Comparison of ENCODE assay signal across 8 mouse cellular contexts in the genomic region with DNA sequence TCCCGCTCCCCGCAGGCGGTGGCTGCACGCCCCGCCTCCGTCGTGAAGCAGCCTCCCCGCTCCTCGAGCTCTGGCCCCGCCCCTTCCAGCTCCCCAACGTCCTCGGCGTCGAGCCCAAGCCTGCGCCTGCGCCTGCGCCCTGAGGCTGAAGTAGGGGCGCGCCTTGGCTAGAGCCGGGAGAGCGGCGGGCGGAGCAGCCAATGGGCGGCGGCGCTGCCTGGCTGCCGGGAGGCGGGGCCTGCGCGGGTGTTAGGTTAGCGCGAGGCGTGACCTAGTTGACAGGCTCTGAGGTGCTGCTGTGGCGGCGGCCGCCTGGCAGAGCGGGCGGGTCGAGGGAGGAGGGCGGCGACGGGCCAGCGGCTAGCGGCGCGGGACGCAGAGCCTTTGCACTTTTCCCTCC. TPM values are rescaled to one million over a fixed set of nuclear protein-coding genes. Genes with fewer than 3 reads are reported as not detected.
DNase-seq lines count a peak whose midpoint lies in the region; ATAC-seq lines count a peak whose summit lies in the region.

Gene Macrod2 (plus strand): TSS at position 131 of the 400 bp plus-strand sequence.

- peak within 1 kb of the TSS; percentile 71 for H3K4me3 ChIP-seq in hindbrain, embryonic 15.5 days

- H3K4me1 ChIP-seq in hindbrain, embryonic 15.5 days (replicated peaks) = peaks cover 14% of the 10 kb centered on the region

- ATAC-seq in activated CD4-positive, CD25-positive, alpha-beta regulatory T cell, adult 4 months = peak; percentile 88
- ATAC-seq in common myeloid progenitor, adult 5-6 weeks (replicated peaks; ENCODE audit: low read depth, poor library complexity, severe bottlenecking) = peak; percentile 96
- peak; percentile 99 for ATAC-seq in hindbrain, embryonic 15.5 days (ENCODE audit: low FRiP score, low read depth)

- H3K9me3 ChIP-seq in hindbrain, embryonic 15.5 days = no peaks in the 10 kb centered on the region

- WGBS in hindbrain, embryonic 15.5 days = 0% methylated on average over 39 of the region's 47 CpGs

- no peaks in the 10 kb centered on the region for H3K36me3 ChIP-seq in hindbrain, embryonic 15.5 days

- H3K4me2 ChIP-seq in hindbrain, embryonic 15.5 days = peak within 1 kb of the TSS; percentile 59

- no peaks in the 10 kb centered on the region for H3K27me3 ChIP-seq in hindbrain, embryonic 15.5 days

- DNase-seq in gastrocnemius, adult 18-20 months (ENCODE audit: low spot score) = peak; percentile 99
- DNase-seq in layer of hippocampus, postnatal 36 days = peak; percentile 98 to 99
- DNase-seq in lung, postnatal 25 days (ENCODE audit: low spot score) = peak; percentile 97
- DNase-seq in retina, embryonic 14.5 days (ENCODE audit: low spot score) = peak; percentile 99
- peak; percentile 93 to 97 for DNase-seq in thymus, postnatal 36 days

- H3K27ac ChIP-seq in hindbrain, embryonic 15.5 days (replicated peaks) = peak within 1 kb of the TSS; percentile 83

- H3K9ac ChIP-seq in hindbrain, embryonic 15.5 days = peak within 1 kb of the TSS; percentile 61

RNA-seq across cellular contexts. Expression of gene Macrod2, which starts in this region (rescaled TPM):
- polyA plus RNA-seq in activated CD4-positive, CD25-positive, alpha-beta regulatory T cell, adult 4 months (2017; shearing (Covaris generic)) = under 1 TPM in 1 of 2 experiments, not detected in 1; 0.71 TPM
- 10.0 and 12.1 TPM in 2 replicates for total RNA-seq in common myeloid progenitor, adult 5-6 weeks (2017)
- total RNA-seq in gastrocnemius, adult 18-20 months (2021) = 10 to 100 TPM; 16.6 to 19.0 TPM
- 78.6 and 80.5 TPM in 2 replicates for polyA plus RNA-seq in hindbrain, embryonic 15.5 days (2015; fragmentation: Nextera tagmentation; extraction: Ambion mirVana)
- 10 to 100 TPM; 52.1 to 53.7 TPM for total RNA-seq in layer of hippocampus, postnatal 36 days (2021)

Comparison
In these comparisons a context has a peak if more than half of its experiments do, and no peak if none do; other contexts are left out.
1. Peak in every context shown above with its lines: DNase-seq, ATAC-seq, H3K4me3 ChIP-seq and H3K27ac ChIP-seq.
2. RNA of gene Macrod2 (polyA plus RNA-seq): 78.6 to 80.5 TPM in hindbrain, embryonic 15.5 days; 0.71 TPM in activated CD4-positive, CD25-positive, alpha-beta regulatory T cell, adult 4 months; every median in the first group is over 10 times any median in the second.
3. Peak in ATAC-seq in activated CD4-positive, CD25-positive, alpha-beta regulatory T cell, adult 4 months; RNA of the gene not detected or under 1 TPM.